Mouse (Mus musculus) kidney, postnatal 10 days (tissue): Measurements from ENCODE around the gene Pan3.

ENCODE experiments used
- DNase-seq: peaks from one replicate; pipeline ENCODE4 v3.0.0; 2021; ENCODE audit warnings: mixed read lengths

The Pan3 gene

GRCm38 (mm10) chr5:147432927-147433326, 3.0 kb downstream of the Pan3 start:
- no peak for DNase-seq

DNA sequence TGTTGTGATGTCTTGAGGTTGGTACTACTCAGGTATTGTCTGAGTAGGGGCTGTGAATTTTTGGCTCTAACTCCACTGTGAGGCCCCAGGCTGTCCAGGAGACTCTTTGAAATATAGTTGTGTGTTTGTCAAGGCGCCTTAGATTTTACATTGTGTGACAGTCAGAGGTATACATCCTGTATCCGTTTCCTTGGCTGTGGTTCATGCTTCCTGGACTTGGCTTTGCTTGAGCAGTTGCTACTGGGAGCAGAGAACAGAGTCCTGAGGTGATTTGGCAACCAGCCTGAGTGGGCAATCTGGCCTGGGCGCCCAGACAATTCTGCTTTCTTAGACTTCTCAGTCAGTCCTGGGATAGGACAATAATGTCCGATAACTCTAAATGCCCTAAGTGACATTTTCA, 5.3 kb downstream of the Pan3 start:
- peak; percentile 83 for DNase-seq

DNA sequence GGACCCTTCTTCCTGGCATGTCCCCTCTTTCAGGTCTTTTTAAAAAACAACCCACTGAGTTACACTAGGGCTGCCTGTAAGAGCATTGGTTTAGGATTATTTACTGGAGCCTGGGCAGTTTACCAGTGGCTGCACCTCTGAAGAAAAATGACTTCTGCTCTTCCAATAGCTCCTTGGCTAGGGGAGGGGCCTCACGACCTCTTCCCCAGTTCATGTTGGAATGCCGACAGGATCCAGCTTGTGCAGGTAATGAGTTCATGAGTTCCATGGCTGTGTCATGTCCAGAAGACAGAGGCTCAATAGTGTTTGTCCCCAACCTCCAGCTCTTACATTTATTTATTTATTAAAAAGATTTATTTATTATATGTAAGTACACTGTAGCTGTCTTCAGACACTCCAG, 5.8 kb downstream of the Pan3 start:
- DNase-seq: peak; percentile 48

- DNase-seq: no peak
These were observed 6.5 kb downstream of the Pan3 start for GRCm38 (mm10) chr5:147436491-147436890.

DNA sequence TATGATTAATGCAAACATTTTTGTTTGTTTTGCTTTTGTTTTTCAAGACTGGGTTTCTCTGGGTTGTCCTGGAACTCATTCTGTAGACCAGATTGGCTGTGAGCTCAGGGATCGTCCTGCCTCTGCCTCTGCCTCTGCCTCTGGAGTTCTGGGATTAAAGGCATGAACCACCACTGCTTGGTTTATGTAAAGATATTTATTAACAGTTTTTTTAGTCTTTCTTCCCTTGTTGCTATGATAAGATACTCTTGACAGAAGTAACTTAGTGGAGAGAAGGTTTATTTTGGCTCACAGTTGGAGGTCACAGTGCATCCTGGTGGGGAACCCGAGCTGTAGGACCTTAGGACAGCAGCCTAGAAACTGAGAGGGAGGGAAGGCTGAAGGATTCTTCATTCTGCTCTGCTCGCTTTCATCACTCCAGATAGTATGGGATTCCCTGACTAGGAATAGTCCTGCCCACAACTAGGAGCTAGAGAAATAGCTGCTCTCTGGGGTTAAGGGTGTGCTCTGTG, 11.1 kb downstream of the Pan3 start:
- no peak for DNase-seq

DNA sequence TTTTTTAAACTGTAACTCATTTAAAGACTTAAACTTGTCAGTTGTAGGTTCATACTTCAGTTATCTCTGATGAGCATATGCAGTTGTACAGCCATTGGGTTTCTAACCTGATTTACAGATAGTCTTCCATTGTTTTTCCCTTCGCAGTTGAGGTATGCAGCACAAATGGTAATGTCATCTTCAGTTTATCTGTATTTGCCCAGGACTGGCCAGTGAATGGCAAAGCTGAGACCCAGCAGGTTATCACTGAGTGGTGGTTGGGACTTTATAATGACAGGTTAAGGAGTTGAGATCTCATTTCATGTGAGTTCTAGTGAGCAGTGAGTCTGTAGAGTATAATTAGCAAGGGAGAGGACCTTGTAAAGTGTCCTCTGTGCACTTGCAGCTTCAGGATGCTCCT, 12.0 kb downstream of the Pan3 start:
- no peak for DNase-seq

DNA sequence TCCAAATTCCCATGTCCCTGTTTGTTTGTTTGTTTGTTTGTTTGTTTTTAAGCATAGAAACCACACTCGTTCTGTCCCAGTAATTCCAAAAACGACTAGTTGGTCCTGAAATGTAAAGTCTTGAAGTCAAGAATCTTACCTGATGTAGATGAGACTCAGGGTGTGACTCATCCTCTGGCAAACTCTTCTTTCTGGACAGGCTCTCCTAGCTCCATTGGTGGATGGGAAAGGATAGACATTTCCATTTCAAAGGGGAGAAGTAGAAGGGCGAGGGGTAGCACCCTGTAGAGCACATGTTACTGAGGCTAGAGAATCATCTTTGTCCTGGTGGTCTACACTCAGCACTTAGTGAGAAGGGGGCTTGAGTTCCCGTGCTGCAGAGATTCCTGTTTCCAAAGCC, 12.8 kb downstream of the Pan3 start:
- no peak for DNase-seq

GRCm38 (mm10) chr5:147444298-147444697, 14.3 kb downstream of the Pan3 start:
- DNase-seq: no peak

DNA sequence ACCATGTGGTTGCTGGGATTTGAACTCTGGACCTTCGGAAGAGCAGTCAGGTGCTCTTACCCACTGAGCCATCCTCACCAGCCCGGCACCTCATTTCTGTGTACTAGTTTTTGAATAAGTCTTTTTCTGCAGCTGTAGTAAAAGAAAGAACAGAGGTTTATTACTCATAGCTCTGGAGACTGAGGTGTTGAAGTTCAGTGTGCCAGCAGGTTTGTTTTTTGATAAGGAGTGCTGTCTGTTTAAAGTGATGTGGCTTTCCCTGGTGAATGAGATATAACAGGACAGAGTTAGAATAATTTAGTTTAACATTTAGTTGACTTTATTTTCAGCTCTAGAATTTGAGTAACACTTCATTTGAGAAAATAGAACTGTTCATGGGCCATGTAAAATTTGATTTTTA, 14.8 kb downstream of the Pan3 start:
- no peak for DNase-seq

DNA sequence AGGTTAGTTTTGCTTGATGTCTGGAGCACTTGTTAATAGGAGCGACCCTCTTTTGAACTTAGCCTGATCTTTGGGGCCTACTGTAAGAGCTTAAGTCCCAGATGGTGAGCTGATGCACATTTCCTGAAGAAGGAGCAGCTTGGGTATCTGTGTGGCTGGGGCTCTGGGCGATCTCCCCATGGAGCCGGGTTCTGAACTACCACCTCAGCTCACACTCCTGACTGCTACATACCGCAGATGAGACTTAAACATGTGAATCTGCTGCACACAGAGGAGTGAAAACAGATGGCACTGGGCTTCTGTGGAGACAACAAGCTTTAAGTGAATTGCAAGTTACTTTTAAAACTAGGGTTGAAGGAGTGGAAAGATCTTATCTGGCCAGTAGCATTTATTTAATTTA, 15.3 kb downstream of the Pan3 start:
- no peak for DNase-seq

DNA sequence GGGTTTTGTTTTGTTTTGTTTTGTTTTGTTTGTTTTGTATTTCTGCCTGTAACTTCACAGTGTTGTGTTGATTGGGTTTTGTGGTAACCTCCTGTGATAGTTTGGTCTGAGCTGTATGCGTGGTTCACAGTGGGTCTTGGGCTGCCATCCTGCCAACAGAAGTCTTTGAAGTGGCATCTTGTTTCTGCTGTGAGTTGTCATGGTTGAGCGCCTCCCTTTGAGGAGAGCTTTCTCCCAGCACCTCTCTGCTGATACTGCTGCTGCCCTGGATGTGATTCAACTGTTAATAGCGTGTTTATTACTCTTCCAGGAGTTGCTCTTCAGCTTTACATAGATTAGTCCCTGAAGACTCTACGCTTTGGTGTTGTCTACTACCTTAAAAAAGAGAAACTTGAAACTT, 18.6 kb downstream of the Pan3 start:
- no peak for DNase-seq

- DNase-seq: no peak
These were observed 19.0 kb downstream of the Pan3 start for GRCm38 (mm10) chr5:147448933-147449332.

DNA sequence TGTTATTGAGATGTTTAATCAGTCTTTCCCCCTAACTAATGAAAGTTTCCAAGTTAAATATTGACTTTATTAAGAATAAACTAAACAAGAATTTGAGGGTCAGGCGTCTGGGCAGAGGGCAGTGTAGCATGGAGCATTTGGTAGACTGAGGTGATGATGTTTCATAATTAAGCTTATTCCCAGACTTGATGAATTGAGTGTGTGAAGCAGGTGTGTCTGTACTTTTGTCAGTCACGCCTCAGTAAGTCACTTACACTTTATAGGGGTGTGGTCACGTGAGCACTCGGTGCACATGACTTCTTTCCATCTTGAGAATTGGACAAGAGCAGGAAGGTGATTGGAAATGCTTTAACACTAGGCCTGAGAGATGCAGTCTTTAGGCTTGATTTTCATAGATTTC, 26.5 kb downstream of the Pan3 start:
- peak; percentile 68 for DNase-seq

DNA sequence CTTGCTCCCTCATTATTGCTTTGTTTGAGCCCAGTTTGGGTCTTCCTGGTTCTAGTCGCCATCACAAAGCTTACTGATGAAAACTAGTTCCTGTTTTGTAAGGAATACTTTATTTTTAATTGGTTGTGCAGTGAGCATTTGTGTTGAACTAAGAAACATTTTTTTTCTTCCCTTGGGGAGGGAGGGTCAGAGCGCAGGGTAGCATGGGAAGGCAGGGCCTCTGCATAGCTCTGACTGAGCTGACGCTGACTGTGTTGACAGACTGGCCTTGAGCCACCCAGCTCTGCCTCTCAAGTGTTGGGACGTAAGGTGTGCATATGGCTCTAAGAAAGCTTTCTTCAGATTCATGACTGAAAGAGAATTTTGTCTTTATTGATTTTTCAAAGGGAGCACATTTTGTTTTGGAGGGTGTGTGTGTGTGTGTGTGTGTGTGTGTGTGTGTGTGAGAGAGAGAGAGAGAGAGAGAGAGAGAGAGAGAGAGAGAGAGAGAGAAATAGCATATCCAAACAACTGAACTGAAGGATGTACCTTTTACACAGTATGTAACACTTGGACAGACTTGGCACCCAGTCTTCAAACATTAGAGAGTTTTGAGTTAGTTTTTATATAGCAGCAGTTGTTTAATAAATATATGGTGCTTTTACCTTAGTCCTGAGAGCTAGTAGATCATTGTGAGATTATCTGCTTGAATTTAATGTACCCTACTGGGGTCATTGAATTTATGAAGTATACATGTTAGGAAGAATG, 30.0 kb downstream of the Pan3 start:
- peak; percentile 32 for DNase-seq

DNA sequence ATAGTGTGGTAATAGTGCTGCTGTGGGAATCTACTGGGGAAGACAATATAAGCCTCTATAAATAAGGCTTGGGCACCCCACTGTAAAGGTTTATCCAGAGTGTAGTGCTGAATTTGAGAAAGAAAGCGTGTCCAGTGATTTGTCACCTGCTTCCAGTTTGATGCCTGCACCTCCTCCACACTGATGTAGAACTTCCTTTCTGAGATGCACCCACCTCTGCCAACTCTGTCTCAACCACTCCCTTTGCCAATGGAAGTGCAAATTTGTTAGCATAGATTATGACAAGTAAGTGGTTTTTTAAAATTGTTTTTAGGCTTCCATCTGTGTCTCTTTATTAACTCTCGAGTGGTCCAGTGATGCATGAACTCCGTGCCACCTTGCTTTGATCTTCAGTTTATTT, 33.3 kb downstream of the Pan3 start:
- DNase-seq: no peak

DNA sequence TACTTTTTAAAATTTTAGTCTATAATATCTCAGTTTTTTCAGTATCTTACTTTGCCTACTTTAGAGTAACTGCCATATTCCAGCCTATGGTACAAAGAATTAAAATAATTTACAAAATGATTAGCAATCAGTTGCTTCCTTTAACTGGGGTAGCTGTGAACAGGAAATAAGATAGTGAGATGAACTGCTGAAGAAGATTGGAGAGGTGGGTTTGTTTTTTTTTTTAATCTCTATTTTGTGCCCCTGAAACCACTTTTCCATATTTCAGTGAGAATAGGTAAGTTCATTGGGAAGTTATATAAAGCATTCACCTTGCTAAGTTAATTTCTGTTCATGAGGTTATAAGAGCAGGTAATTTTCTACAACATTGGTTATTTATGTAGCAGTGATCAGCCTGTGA, 36.4 kb downstream of the Pan3 start:
- DNase-seq: no peak

GRCm38 (mm10) chr5:147471163-147471562, 41.2 kb downstream of the Pan3 start:
- no peak for DNase-seq

DNA sequence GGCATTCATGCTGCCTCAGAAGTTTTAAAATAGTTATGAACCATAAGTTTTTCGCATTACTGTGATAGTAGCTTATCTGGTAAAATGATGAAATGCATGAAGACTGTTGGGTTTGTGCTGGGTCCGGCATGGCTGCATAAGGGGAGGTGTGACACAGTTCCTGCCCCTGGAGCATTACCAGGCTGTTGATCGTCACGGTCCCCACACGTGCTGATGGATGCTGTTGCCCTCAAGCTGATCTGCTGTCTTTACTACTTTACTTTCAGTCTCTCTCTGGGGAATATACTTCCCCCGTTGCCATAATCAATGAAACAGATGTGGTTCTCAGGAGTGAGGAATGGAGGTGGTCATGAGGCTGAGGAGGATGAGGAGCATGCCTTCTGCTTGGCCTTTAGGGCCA, 43.1 kb downstream of the Pan3 start:
- no peak for DNase-seq

DNA sequence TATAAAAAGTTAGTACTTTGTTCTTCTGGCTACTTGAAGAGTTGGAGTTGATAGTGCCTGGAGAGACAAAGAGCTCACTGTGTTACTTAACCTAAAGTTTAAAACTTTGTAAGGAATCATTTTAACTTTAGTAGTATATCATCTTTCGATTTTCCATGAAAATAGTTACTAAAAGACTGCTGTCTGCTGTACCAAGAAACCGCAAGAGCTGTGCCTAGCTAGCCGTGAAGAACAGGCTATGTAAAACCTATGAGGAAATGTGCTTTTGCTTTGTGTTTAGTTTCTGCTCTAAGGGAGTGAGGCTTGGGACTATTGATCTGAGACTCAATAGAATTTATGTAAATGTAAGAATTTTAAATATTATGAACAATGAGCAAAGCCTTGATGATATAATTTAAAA, 43.9 kb downstream of the Pan3 start:
- DNase-seq: no peak

DNA sequence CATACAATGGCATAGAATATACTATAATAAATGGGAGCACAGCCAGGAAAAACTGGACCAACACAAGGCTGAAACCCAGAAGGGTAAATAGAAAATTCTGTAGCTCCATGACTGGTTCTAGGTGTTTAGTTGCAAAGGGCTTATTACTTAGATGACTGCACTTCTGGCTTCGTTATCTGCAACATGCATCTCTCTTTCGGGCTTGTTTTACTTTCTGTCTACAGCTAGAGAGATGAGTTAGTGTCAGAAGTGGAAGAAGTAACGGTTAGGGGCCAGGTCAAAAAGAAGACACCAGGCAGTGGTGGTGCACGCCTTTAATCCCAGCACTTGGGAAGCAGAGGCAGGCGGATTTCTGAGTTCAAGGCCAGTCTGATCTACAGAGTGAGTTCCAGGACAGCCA, 46.1 kb downstream of the Pan3 start:
- DNase-seq: no peak

DNA sequence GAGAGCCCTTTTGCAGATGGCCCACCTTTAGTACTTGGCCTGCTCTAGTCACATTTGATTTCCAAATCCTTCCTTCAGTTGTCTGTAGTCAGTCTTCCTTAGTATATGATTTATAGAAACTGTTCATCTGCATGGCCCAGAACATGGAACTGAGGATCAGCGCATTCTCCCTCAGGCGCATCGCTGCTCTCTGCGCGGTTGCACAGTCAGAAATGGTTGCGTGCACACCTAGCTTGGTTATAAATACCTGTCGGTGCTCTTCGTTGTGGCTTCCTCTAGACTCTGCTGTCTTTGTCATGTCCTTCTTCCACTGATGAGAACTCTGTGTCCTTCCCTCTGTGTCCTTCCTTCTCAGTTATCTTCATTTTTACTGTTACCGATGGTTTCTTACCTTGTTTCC, 47.1 kb downstream of the Pan3 start:
- no peak for DNase-seq

DNA sequence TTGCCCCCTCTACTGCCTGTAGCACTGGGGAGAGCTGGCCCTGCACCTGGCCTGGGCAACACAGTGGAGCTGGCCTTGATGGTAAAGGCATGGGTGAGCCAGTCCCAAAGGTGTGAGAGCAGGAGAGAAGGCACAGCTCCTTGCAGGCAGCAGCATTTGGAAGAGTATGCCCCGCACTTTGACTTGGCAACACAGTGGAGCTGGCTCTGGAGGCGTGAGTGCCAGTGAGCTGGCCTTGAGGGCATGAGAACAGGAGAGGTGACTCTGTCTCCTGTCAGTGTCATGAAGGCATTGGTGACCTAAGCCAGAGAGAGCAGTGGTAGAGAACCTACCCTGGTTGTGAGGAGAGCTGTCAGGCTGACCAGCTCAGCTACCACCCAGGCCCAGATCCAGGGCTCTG, 49.4 kb downstream of the Pan3 start:
- DNase-seq: no peak

DNA sequence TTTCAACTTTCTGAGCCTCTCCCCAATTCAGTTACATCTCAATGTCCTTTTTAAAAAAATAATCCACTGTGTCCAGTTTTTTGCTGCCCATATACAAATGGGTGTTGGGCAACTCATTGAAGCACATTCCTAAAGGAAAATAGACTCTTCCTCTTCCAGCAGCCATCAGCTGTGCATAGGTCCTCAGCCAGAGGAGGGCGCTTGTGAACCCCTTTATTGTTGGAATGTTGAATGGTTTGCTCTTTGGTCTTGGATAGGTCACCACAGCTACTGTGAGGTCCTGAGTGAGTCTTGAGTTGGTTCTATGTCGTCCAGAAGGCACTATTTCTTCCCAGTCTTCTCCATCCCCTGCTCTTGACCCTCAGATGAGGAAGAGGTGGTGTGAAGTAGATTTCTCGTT, 54.2 kb downstream of the Pan3 start:
- peak; percentile 52 for DNase-seq

GRCm38 (mm10) chr5:147489226-147489625, 59.3 kb downstream of the Pan3 start:
- no peak for DNase-seq

- DNase-seq: no peak
These were observed 60.9 kb downstream of the Pan3 start for GRCm38 (mm10) chr5:147490907-147491306.
